Mouse (Mus musculus): ENCODE data around the gene 4430402I18Rik. TPM values are rescaled to one million over a fixed set of nuclear protein-coding genes. Genes with fewer than 3 reads are reported as not detected.

The 4430402I18Rik gene
- polyA plus RNA-seq, 1 experiment, result 0.02 TPM

GRCm38 (mm10) chr19:28964552-28964903, 3.1 kb downstream of the 4430402I18Rik start:
- Histone ChIP-seq H3K36me3 (ENCODE audit: control insufficient read depth, insufficient read depth) (no peaks in the 10 kb centered on the region), H3K79me2 (ENCODE audit: control insufficient read depth, insufficient read depth) (no peaks in the 10 kb centered on the region), H3K79me3 (ENCODE audit: low read depth) (no peaks in the 10 kb centered on the region), H3K4me3 (ENCODE audit: insufficient read depth, poor library complexity, severe bottlenecking) (peak overlapping the region; percentile 38), H3ac (ENCODE audit: control insufficient read depth, insufficient read length, low read depth) (peak overlapping the region; percentile 19), H3K27me3 (ENCODE audit: control insufficient read depth, insufficient read depth, insufficient read length) (no peaks in the 10 kb centered on the region)
- no peak for TF ChIP-seq CEBPB (IDR thresholded peaks at IDR 0.05; ENCODE audit: low read depth)
- no peak for TF ChIP-seq FOSL1 (IDR thresholded peaks at IDR 0.05; ENCODE audit: insufficient read depth, low read length, poor library complexity, severe bottlenecking)
- TF ChIP-seq CTCF (IDR thresholded peaks at IDR 0.05; ENCODE audit: control insufficient read depth, insufficient read depth, insufficient read length), result no peak
- no peak for TF ChIP-seq MYOG (IDR thresholded peaks at IDR 0.05; ENCODE audit: control insufficient read depth, extremely low read depth, insufficient read length)
- TF ChIP-seq USF1 (IDR thresholded peaks at IDR 0.05; ENCODE audit: low read depth), result no peak
- no peak for TF ChIP-seq MYOD1 (IDR thresholded peaks at IDR 0.05; ENCODE audit: control insufficient read depth, insufficient read length, low read depth)
- no peak for TF ChIP-seq MAX (IDR thresholded peaks at IDR 0.05)

GRCm38 (mm10) chr19:28963842-28964551, 3.6 kb downstream of the 4430402I18Rik start, which contains the start of gene Plpp6:
Gene Plpp6, plus strand, starts transcription at chr19:28963953.
- no peaks in the 10 kb centered on the region for H3K79me2 ChIP-seq (ENCODE audit: control insufficient read depth, insufficient read depth)
- no peaks in the 10 kb centered on the region for H3K36me3 ChIP-seq (ENCODE audit: control insufficient read depth, insufficient read depth)
- H3K4me3 ChIP-seq (ENCODE audit: insufficient read depth, poor library complexity, severe bottlenecking), result peak within 1 kb of the TSS; percentile 38
- no peaks in the 10 kb centered on the region for H3K27me3 ChIP-seq (ENCODE audit: control insufficient read depth, insufficient read depth, insufficient read length)
- H3ac ChIP-seq (ENCODE audit: control insufficient read depth, insufficient read length, low read depth), result peak within 1 kb of the TSS; percentile 73
- TF ChIP-seq USF1 (IDR thresholded peaks at IDR 0.05; ENCODE audit: low read depth) (no peak), FOSL1 (IDR thresholded peaks at IDR 0.05; ENCODE audit: insufficient read depth, low read length, poor library complexity, severe bottlenecking) (no peak), CTCF (IDR thresholded peaks at IDR 0.05; ENCODE audit: control insufficient read depth, insufficient read depth, insufficient read length) (no peak), MYOD1 (IDR thresholded peaks at IDR 0.05; ENCODE audit: control insufficient read depth, insufficient read length, low read depth) (no peak), MYOG (IDR thresholded peaks at IDR 0.05; ENCODE audit: control insufficient read depth, extremely low read depth, insufficient read length) (no peak), CEBPB (IDR thresholded peaks at IDR 0.05; ENCODE audit: low read depth) (no peak), MAX (IDR thresholded peaks at IDR 0.05) (no peak)
- H3K79me3 ChIP-seq (ENCODE audit: low read depth), result no peaks in the 10 kb centered on the region

GRCm38 (mm10) chr19:28963513-28963841, 4.1 kb downstream of the 4430402I18Rik start:
- peak overlapping the region; percentile 38 for H3K4me3 ChIP-seq (ENCODE audit: insufficient read depth, poor library complexity, severe bottlenecking)
- H3K79me3 ChIP-seq (ENCODE audit: low read depth), result no peaks in the 10 kb centered on the region
- H3ac ChIP-seq (ENCODE audit: control insufficient read depth, insufficient read length, low read depth), result no peak overlapping the region
- no peak for TF ChIP-seq FOSL1 (IDR thresholded peaks at IDR 0.05; ENCODE audit: insufficient read depth, low read length, poor library complexity, severe bottlenecking)
- TF ChIP-seq CTCF (IDR thresholded peaks at IDR 0.05; ENCODE audit: control insufficient read depth, insufficient read depth, insufficient read length), result no peak
- no peak for TF ChIP-seq CEBPB (IDR thresholded peaks at IDR 0.05; ENCODE audit: low read depth)
- no peak for TF ChIP-seq MYOD1 (IDR thresholded peaks at IDR 0.05; ENCODE audit: control insufficient read depth, insufficient read length, low read depth)
- no peak for TF ChIP-seq MYOG (IDR thresholded peaks at IDR 0.05; ENCODE audit: control insufficient read depth, extremely low read depth, insufficient read length)
- TF ChIP-seq USF1 (IDR thresholded peaks at IDR 0.05; ENCODE audit: low read depth), result no peak
- no peak for TF ChIP-seq MAX (IDR thresholded peaks at IDR 0.05)
- no peaks in the 10 kb centered on the region for H3K27me3 ChIP-seq (ENCODE audit: control insufficient read depth, insufficient read depth, insufficient read length)
- H3K36me3 ChIP-seq (ENCODE audit: control insufficient read depth, insufficient read depth), result no peaks in the 10 kb centered on the region
- H3K79me2 ChIP-seq (ENCODE audit: control insufficient read depth, insufficient read depth), result no peaks in the 10 kb centered on the region

- no peak for TF ChIP-seq MYOD1 (IDR thresholded peaks at IDR 0.05; ENCODE audit: control insufficient read depth, insufficient read length, low read depth)
- TF ChIP-seq USF1 (IDR thresholded peaks at IDR 0.05; ENCODE audit: low read depth), result no peak
- TF ChIP-seq FOSL1 (IDR thresholded peaks at IDR 0.05; ENCODE audit: insufficient read depth, low read length, poor library complexity, severe bottlenecking), result no peak
- TF ChIP-seq CTCF (IDR thresholded peaks at IDR 0.05; ENCODE audit: control insufficient read depth, insufficient read depth, insufficient read length), result no peak
- TF ChIP-seq CEBPB (IDR thresholded peaks at IDR 0.05; ENCODE audit: low read depth), result no peak
- no peak for TF ChIP-seq MAX (IDR thresholded peaks at IDR 0.05)
- no peak for TF ChIP-seq MYOG (IDR thresholded peaks at IDR 0.05; ENCODE audit: control insufficient read depth, extremely low read depth, insufficient read length)
- no peaks in the 10 kb centered on the region for H3K27me3 ChIP-seq (ENCODE audit: control insufficient read depth, insufficient read depth, insufficient read length)
- no peak overlapping the region for H3ac ChIP-seq (ENCODE audit: control insufficient read depth, insufficient read length, low read depth)
- H3K36me3 ChIP-seq (ENCODE audit: control insufficient read depth, insufficient read depth), result no peaks in the 10 kb centered on the region
- no peaks in the 10 kb centered on the region for H3K79me3 ChIP-seq (ENCODE audit: low read depth)
- H3K4me3 ChIP-seq (ENCODE audit: insufficient read depth, poor library complexity, severe bottlenecking), result no peak overlapping the region
- no peaks in the 10 kb centered on the region for H3K79me2 ChIP-seq (ENCODE audit: control insufficient read depth, insufficient read depth)
Measured at GRCm38 (mm10) chr19:28963113-28963512, 4.5 kb downstream of the 4430402I18Rik start.

GRCm38 (mm10) chr19:28951251-28951650, 16.3 kb downstream of the 4430402I18Rik start:
- TF ChIP-seq FOSL1 (IDR thresholded peaks at IDR 0.05; ENCODE audit: insufficient read depth, low read length, poor library complexity, severe bottlenecking), result no peak
- TF ChIP-seq CEBPB (IDR thresholded peaks at IDR 0.05; ENCODE audit: low read depth), result no peak
- TF ChIP-seq MYOD1 (IDR thresholded peaks at IDR 0.05; ENCODE audit: control insufficient read depth, insufficient read length, low read depth), result no peak
- TF ChIP-seq MYOG (IDR thresholded peaks at IDR 0.05; ENCODE audit: control insufficient read depth, extremely low read depth, insufficient read length), result no peak
- no peak for TF ChIP-seq CTCF (IDR thresholded peaks at IDR 0.05; ENCODE audit: control insufficient read depth, insufficient read depth, insufficient read length)
- TF ChIP-seq MAX (IDR thresholded peaks at IDR 0.05), result no peak
- no peak for TF ChIP-seq USF1 (IDR thresholded peaks at IDR 0.05; ENCODE audit: low read depth)
- H3K36me3 ChIP-seq (ENCODE audit: control insufficient read depth, insufficient read depth), result no peaks in the 10 kb centered on the region
- H3K4me3 ChIP-seq (ENCODE audit: insufficient read depth, poor library complexity, severe bottlenecking), result no peak overlapping the region
- H3K79me3 ChIP-seq (ENCODE audit: low read depth), result no peaks in the 10 kb centered on the region
- H3ac ChIP-seq (ENCODE audit: control insufficient read depth, insufficient read length, low read depth), result no peak overlapping the region
- H3K27me3 ChIP-seq (ENCODE audit: control insufficient read depth, insufficient read depth, insufficient read length), result peaks cover 10% of the 10 kb centered on the region
- H3K79me2 ChIP-seq (ENCODE audit: control insufficient read depth, insufficient read depth), result no peaks in the 10 kb centered on the region

All from C2C12 (cell line).